Mouse (Mus musculus) liver, adult 2 months (tissue): Measurements from ENCODE around the gene Exoc3l. TPM values are rescaled to one million over a fixed set of nuclear protein-coding genes. Genes with fewer than 3 reads are reported as not detected.

Experiments used
- DNase-seq: peaks from one replicate; pipeline ENCODE4 v3.0.0-alpha.2; 2011; ENCODE audit warnings: low read depth, low spot score; ENCODE audit errors: extremely low read depth
- H3K27ac ChIP-seq: fragments of 200-500 bp; replicated peaks from 2 replicates; pipeline ENCODE4 v1.5.1; 2012; ENCODE audit warnings: low read depth, mild to moderate bottlenecking, control low read depth, inconsistent platforms, low read length; ENCODE audit not compliant: insufficient read depth
- H3K27me3 ChIP-seq: fragments of 200-500 bp; 2 replicates; pipeline ENCODE4 v1.6.1; 2012; ENCODE audit warnings: mild to moderate bottlenecking, moderate library complexity, low read length, inconsistent platforms; ENCODE audit not compliant: control insufficient read depth, insufficient read depth
- H3K36me3 ChIP-seq: fragments of 200-500 bp; 2 replicates; pipeline ENCODE4 v1.6.1; 2012; ENCODE audit warnings: low read length, inconsistent platforms; ENCODE audit not compliant: control insufficient read depth, insufficient read depth
- H3K4me1 ChIP-seq: fragments of 200-500 bp; 2 replicates; pipeline ENCODE4 v1.6.1; 2011; ENCODE audit warnings: low read length; ENCODE audit not compliant: control insufficient read depth, insufficient read depth
- H3K4me3 ChIP-seq: fragments of 200-500 bp; 2 replicates; pipeline ENCODE4 v1.5.1; 2011; ENCODE audit warnings: low read depth, mild to moderate bottlenecking, control low read depth, low read length, moderate library complexity; ENCODE audit not compliant: insufficient read depth
- H3K79me2 ChIP-seq: fragments of 200-500 bp; 2 replicates; pipeline ENCODE4 v1.6.1; 2012; ENCODE audit warnings: inconsistent platforms, mild to moderate bottlenecking, low read length, moderate library complexity; ENCODE audit not compliant: control insufficient read depth, insufficient read depth
- H3K9ac ChIP-seq: fragments of 200-500 bp; 2 replicates; pipeline ENCODE4 v1.6.1; 2012; ENCODE audit warnings: low read depth, mild to moderate bottlenecking, control low read depth, inconsistent platforms, low read length
- CTCF ChIP-seq: fragments of 200-500 bp; IDR thresholded peaks from 2 replicates; pipeline ENCODE4 v1.5.1; 2011; ENCODE audit warnings: low read depth, low read length, control low read depth
- POLR2A ChIP-seq: fragments of 200-500 bp; IDR thresholded peaks from 2 replicates; pipeline ENCODE4 v1.6.1; 2011; ENCODE audit warnings: low read length, control low read depth; ENCODE audit not compliant: insufficient read depth; ENCODE audit errors: extremely low read depth
- WGBS: fragments of 180-500 bp; shearing (Covaris S2); methylation state at CpG from one replicate; pipeline ENCODE4 v1.1.7; 2018; 5-methylcytosine and 5-hydroxymethylcytosine counted together
- polyA plus RNA-seq: library from polyadenylated mRNA; depleted of rRNA; stranded (reverse); fragments of >200 nt; gene quantifications from 2 replicates; pipeline ENCODE4 v1.2.3, GENCODE M21; 2012
- total RNA-seq: library from RNA; depleted of rRNA; stranded (reverse); fragments of >200 nt; gene quantifications from 2 replicates; pipeline ENCODE4 v1.2.3, GENCODE M21; 2014

Gene Exoc3l
- total and polyA plus RNA-seq, 2 experiments: 3.6 to 9.3 TPM

DNA sequence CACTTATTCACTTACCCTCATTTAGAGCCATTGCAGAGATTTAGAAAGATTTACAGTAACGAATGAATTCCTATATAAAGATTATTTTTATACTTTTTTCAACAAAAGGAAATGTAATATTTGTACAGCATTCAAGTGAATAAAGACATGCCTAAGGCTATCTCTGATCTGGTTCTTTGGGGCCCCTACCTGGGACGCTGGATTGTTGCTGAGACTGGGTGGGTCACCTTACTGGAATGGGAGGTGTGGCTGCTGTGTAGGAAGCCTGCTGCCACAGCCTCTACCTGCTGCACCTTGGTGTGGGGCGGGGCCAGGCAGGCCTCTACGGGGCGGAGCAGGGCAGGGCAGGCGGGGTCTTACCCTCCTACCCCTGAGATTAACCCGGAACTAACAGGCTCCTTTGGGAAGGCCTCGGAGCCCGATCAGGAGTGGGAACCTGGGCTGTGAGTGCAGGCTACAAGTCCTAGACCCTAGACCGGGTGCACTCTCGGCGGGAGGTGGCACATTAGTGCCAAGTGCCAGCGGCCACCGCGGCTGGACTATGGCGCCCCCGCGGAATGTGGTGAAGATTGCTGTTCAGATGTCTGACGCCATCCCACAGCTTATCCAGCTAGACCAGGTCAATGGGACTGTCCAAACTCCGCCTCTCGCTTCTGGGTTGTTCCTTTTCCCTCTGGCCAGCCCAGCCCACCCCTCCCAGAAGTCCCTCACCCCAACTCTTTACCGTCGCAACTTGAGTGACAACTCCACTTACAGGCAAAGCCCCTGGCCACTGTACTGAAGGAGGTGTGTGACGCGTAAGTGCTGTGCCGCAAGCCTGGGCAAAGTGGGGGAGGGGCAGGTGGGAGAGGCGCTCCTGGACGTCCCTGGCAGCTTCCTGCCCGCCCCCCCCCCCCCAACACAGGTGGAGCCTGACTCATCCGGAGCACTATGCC is 9.6 kb upstream of the Exoc3l start, which contains the start of gene Elmo3:
TSS of gene Elmo3 (plus strand) at position 391 of the 935 bp plus-strand sequence.
- peak; percentile 74 for DNase-seq
- Histone ChIP-seq H3K36me3 (peaks cover 17% of the 10 kb centered on the region), H3K9ac (peak within 1 kb of the TSS; percentile 88), H3K4me1 (peaks cover 5% of the 10 kb centered on the region), H3K79me2 (no peaks in the 10 kb centered on the region), H3K27ac (peak within 1 kb of the TSS; percentile 90), H3K27me3 (no peaks in the 10 kb centered on the region), H3K4me3 (peak within 1 kb of the TSS; percentile 85)
- 7% methylated on average over 30 of the region's 30 CpGs for WGBS
- TF ChIP-seq POLR2A (peak; percentile 81), CTCF (no peak)

DNA sequence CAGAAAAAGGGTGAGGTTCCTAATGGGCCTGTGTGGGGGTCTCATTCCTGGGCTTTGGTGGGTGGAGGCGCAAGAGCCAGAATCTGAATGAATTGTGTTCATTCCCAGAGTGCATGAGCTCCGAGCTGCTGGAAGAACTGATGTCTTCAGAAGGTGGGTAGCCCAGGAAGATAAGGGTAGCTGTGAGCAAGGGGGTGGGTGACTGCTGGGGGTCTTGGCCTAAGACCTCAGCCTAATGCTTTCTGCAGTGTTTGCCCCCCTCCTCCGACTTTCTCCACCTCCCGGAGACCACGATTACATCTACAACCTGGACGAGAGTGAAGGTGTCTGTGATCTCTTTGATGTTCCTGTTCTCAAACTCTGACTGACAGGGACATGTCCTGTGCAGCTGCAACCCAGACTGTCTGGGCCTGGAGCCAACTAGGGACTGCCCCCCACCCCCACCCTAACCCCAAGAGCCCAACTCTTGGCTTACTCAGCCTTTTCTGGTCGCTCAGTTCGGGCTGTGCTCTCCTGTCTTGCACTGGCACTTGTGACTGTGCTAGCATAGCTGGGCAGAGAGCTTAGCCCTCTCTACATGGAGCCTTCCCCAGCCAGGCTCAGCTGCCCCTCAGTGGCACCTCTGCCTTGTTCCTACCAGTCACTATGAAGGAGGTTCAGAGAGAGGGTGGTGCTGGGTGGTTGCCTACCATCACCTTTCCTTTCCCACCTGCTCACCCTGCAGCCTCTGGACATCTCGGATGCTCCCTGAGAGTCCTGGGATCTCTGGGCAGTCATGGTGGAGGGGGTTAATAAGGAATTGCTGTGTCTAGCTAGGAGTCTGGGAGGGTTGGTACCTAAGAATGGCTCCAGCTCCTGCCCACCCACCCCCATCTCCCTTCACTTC is 8.7 kb upstream of the Exoc3l start:
- 49% methylated on average over 9 of the region's 9 CpGs for WGBS
- no peak overlapping the region for H3K9ac ChIP-seq
- no peak overlapping the region for H3K4me3 ChIP-seq
- H3K27me3 ChIP-seq: no peaks in the 10 kb centered on the region
- TF ChIP-seq CTCF (no peak), POLR2A (no peak)
- H3K36me3 ChIP-seq: peaks cover 17% of the 10 kb centered on the region
- H3K79me2 ChIP-seq: no peaks in the 10 kb centered on the region
- no peak overlapping the region for H3K27ac ChIP-seq
- no peak for DNase-seq
- H3K4me1 ChIP-seq: peaks cover 5% of the 10 kb centered on the region

DNA sequence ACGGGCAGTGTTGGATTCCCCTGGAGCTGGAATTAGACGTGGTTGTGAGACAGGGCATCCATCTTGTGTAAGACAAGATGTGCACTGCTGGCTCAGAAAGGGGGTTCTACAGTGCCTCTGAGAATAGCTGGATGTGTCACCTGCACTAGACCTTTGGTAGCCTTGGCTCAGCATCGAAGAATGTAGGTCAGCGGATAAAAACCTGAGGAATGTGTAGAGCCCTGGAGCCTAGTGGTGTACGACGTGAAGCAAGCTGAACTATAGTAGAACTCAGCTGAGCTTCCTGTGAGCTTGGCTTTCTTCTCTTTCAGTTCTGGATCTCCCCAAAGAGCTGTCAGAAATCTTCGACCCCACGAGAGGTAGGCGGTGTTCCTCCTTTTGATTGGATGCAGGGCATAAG is 8.0 kb upstream of the Exoc3l start:
- Histone ChIP-seq H3K27me3 (no peaks in the 10 kb centered on the region), H3K4me1 (peaks cover 7% of the 10 kb centered on the region), H3K27ac (no peak overlapping the region), H3K36me3 (peaks cover 19% of the 10 kb centered on the region), H3K4me3 (no peak overlapping the region), H3K79me2 (no peaks in the 10 kb centered on the region; the same call in 1 of the 2 replicates), H3K9ac (no peak overlapping the region)
- no peak for TF ChIP-seq POLR2A
- TF ChIP-seq CTCF: no peak
- DNase-seq: no peak
- 77% methylated on average over 9 of the region's 9 CpGs for WGBS

DNA sequence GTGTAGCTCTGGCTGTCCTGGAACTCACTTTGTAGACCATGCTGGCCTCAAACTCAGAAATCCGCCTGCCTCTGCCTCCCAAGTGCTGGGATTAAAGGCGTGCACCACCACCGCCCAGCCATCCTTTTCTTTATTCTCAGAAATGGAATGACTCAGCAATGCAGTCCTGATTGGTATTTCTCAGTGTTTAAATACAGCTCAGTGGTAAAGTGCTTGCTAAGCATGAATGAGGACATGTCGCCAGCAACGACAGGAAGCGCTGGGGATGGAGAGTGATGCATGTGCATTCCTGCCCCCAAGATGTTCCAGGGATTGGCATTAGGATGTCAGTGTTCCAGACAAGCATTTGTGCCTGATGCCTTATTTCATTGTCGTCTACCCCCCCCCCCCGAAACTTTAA is 7.5 kb upstream of the Exoc3l start:
- no peak for TF ChIP-seq POLR2A
- TF ChIP-seq CTCF: no peak
- WGBS: 79% methylated on average over 8 of the region's 8 CpGs
- Histone ChIP-seq H3K4me1 (peaks cover 12% of the 10 kb centered on the region), H3K9ac (no peak overlapping the region), H3K4me3 (no peak overlapping the region), H3K27me3 (no peaks in the 10 kb centered on the region), H3K79me2 (peaks cover 2% of the 10 kb centered on the region), H3K36me3 (peaks cover 19% of the 10 kb centered on the region), H3K27ac (no peak overlapping the region)
- no peak for DNase-seq

DNA sequence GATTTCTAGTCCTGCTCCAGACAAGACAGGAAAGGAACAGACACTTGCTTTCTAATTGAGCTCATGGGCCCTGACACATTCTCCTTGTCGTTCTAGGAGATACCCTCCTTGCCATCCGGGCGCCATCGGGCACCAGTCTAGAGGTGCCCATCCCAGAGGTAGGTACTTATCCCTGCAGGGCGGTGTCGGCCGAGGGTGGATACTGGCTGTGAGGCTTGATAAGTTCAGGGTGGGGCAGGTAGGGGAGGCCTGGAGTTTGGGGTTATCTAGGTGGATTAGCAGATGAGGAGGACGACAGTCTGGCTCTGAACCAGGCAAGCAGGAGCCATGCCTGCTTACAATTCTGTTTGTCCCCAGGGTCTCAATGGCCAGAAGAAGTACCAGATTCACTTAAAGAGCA is 4.1 kb upstream of the Exoc3l start:
- no peak for TF ChIP-seq POLR2A
- no peak for TF ChIP-seq CTCF
- Histone ChIP-seq H3K27ac (no peak overlapping the region), H3K4me1 (peaks cover 10% of the 10 kb centered on the region), H3K36me3 (peaks cover 19% of the 10 kb centered on the region), H3K27me3 (no peaks in the 10 kb centered on the region), H3K9ac (no peak overlapping the region), H3K4me3 (no peak overlapping the region), H3K79me2 (peaks cover 11% of the 10 kb centered on the region)
- 93% methylated on average over 8 of the region's 8 CpGs for WGBS
- DNase-seq: no peak
